Mouse (Mus musculus) cerebellum, postnatal 4 days (tissue): ENCODE measurements around the gene Trmt1l.

Experiments
- DNase-seq, 2 experiments: peaks; one replicate each; pipeline ENCODE4 v3.0.0; 2022; ENCODE audit warnings: low spot score in 2 of 2, mixed read lengths in 1 of 2

Gene Trmt1l

GRCm38 (mm10) chr1:151494711-151495110 is 66.4 kb downstream of the Trmt1l start:
- DNase-seq, result no peak

- DNase-seq, result no peak
Observed at GRCm38 (mm10) chr1:151495635-151496285, 67.4 kb downstream of the Trmt1l start.

- DNase-seq, result peak in 1 of 2 experiments; percentile 49
Observed at GRCm38 (mm10) chr1:151497028-151497427, 68.7 kb downstream of the Trmt1l start.

- DNase-seq, result no peak
Observed at GRCm38 (mm10) chr1:151497942-151498341, 69.6 kb downstream of the Trmt1l start.

GRCm38 (mm10) chr1:151498381-151498780 is 70.0 kb downstream of the Trmt1l start:
- DNase-seq, result no peak

- DNase-seq, result peak; percentile 22 to 59
Observed at GRCm38 (mm10) chr1:151499815-151500501, 71.6 kb downstream of the Trmt1l start.

GRCm38 (mm10) chr1:151500531-151501361 is 72.4 kb downstream of the Trmt1l start, which contains the start of gene Rnf2:
TSS of gene Rnf2 (minus strand) at chr1:151500955.
- DNase-seq, result peak; percentile 70 to 91
